Mouse (Mus musculus): ENCODE data around the gene Hbq1a. TPM values are rescaled to one million over a fixed set of nuclear protein-coding genes. Genes with fewer than 3 reads are reported as not detected.
A peak's percentile ranks its signal among the peaks of the same experiment; 100 is the strongest.

Hbq1a gene
- polyA plus RNA-seq, 1 experiment from 2014 or later, result 1.8 TPM

DNA sequence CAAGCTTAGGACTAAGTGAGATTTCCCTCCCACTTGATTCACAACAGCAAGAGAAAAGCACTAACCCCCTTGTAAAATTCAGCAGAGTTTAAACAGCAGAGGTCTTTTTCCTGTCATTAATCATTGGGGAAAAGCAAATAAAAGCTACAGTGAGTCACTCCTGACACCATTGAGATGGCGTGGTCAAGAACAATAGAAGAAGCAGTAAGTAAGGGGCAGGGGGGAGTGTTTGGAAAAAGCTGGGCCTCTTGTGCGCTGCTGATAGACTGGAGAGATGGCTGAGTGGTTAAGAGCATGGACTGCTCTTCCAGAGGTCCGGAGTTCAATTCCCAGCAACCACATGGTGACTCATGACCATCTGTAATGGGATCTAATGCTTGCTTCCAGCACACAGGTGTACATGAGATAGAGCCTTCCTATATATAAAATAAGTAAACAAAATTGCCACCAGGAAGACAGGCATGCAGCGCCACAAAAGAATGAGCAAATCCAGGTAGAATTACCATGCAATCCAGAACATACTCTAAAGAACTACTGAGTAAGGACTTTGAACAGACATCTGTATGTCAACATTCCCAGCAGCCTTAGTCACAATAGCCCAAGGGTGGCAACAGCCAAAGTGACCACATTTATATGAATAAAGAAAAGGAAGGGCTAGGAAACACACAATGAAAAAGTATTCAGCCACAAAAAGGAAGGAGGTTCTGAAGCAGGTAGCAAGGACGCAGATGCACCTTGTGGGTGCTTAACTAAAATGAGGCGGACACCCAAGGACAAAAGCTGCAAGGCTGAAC lies 45.8 kb downstream of the Hbq1a start:
- Histone ChIP-seq H3K4me3 (ENCODE audit: low read depth, low read length) (no peak overlapping the region), H3K4me2 (ENCODE audit: low read depth, low read length) (no peak overlapping the region), H3K9me3 (ENCODE audit: control insufficient read depth, low read length) (no peaks in the 10 kb centered on the region), H3K9ac (ENCODE audit: low read depth, low read length) (no peak overlapping the region), H3K27me3 (replicated peaks; ENCODE audit: control insufficient read depth, insufficient read depth, low read length) (no peaks in the 10 kb centered on the region), H3K27ac (replicated peaks; ENCODE audit: low read depth, low read length) (no peak overlapping the region), H3K36me3 (ENCODE audit: control insufficient read depth, insufficient read depth, low read length) (0 out of 2 replicates have a peak, but pooled peaks cover 4% of the 10 kb centered on the region), H3K4me1 (ENCODE audit: control insufficient read depth, insufficient read depth, low read length) (peaks cover 11% of the 10 kb centered on the region; the same call in 1 of the 2 replicates)
- WGBS, result 81% methylated on average over 6 of the region's 6 CpGs
- ATAC-seq (ENCODE audit: low read depth) (no peak), DNase-seq (ENCODE audit: low spot score) (no peak)

DNA sequence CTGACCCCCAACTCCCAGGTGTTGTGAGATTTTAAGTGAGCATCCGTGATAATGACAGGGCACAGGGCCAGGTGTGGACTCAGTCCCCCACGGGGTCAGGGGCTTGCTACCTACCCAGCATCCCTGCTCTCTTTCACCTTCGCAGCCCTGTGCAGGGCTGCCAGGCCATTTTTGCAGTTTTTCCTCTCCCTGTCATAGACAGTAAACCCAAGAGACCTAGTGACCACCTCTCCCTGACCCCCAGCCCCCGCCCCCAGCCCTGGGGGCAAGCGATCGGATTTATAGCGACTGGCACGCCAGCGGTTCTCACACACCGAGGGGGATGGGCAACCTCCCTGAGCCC lies 47.4 kb downstream of the Hbq1a start:
- peak overlapping the region; percentile 83 for H3K4me3 ChIP-seq (ENCODE audit: low read depth, low read length)
- DNase-seq (ENCODE audit: low spot score), result no peak
- H3K4me1 ChIP-seq (ENCODE audit: control insufficient read depth, insufficient read depth, low read length), result peaks cover 11% of the 10 kb centered on the region; the same call in 1 of the 2 replicates
- H3K4me2 ChIP-seq (ENCODE audit: low read depth, low read length), result peak overlapping the region; percentile 73
- peak; percentile 24; the same call in 1 of the 2 replicates for ATAC-seq (ENCODE audit: low read depth)
- peaks cover 15% of the 10 kb centered on the region for H3K36me3 ChIP-seq (ENCODE audit: control insufficient read depth, insufficient read depth, low read length)
- no peaks in the 10 kb centered on the region for H3K9me3 ChIP-seq (ENCODE audit: control insufficient read depth, low read length)
- peak overlapping the region; percentile 97 for H3K9ac ChIP-seq (ENCODE audit: low read depth, low read length)
- H3K27me3 ChIP-seq (replicated peaks; ENCODE audit: control insufficient read depth, insufficient read depth, low read length), result no peaks in the 10 kb centered on the region
- H3K27ac ChIP-seq (replicated peaks; ENCODE audit: low read depth, low read length), result peak overlapping the region; percentile 87
- WGBS, result 2% methylated on average over 10 of the region's 10 CpGs

DNA sequence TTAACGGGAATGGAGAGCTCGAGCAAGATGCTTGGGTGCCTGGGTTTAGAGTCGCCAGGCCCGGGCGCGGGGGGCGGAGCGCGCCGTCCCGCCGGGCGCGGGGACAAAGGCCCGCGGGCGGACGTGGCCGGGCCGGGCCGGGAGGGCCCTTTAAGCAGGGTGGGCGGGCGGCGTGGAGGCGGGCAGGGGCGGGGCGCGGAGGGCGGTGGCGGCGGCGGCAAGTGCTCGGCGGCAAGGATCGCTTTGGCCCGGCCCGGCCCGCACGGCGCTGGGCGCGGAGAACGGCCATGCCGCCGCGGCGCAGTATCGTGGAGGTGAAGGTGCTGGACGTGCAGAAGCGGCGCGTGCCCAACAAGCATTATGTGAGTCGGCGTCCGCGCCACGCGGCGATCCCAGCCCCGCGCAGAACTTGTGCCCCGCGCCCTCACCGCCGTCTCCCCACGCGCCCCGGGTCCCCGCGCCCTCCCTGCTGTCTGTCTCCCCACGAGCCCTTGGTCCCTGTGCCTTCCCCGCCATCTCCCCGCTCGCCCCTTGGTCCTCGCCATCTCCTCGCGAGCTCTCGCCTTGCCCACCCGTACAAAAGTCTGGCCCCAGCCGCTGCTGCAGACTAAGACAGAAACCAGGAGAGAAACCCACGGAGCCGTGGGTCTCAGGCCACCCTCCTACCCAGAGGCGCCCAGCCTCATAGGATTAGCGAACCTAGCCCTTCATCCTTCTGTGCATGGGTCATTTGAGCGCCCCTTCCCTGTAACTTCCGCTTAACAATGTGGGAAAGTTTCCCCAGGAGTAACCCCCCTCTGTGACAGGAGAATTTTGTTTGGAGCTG lies 48.0 kb downstream of the Hbq1a start, which contains the start of gene Sh3pxd2b:
TSS of gene Sh3pxd2b (plus strand) at position 214 of the 826 bp plus-strand sequence.
- Histone ChIP-seq H3K27me3 (replicated peaks; ENCODE audit: control insufficient read depth, insufficient read depth, low read length) (no peaks in the 10 kb centered on the region), H3K4me3 (ENCODE audit: low read depth, low read length) (peak within 1 kb of the TSS; percentile 83), H3K4me2 (ENCODE audit: low read depth, low read length) (peak within 1 kb of the TSS; percentile 73), H3K9ac (ENCODE audit: low read depth, low read length) (peak within 1 kb of the TSS; percentile 97), H3K27ac (replicated peaks; ENCODE audit: low read depth, low read length) (peak within 1 kb of the TSS; percentile 87), H3K36me3 (ENCODE audit: control insufficient read depth, insufficient read depth, low read length) (peaks cover 16% of the 10 kb centered on the region), H3K4me1 (ENCODE audit: control insufficient read depth, insufficient read depth, low read length) (peaks cover 11% of the 10 kb centered on the region; the same call in 1 of the 2 replicates), H3K9me3 (ENCODE audit: control insufficient read depth, low read length) (no peaks in the 10 kb centered on the region)
- ATAC-seq (ENCODE audit: low read depth) (peak; percentile 88), DNase-seq (ENCODE audit: low spot score) (peak; percentile 72)
- under 1% methylated on average over 32 of the region's 86 CpGs for WGBS

- peak overlapping the region; percentile 87 for H3K27ac ChIP-seq (replicated peaks; ENCODE audit: low read depth, low read length)
- ATAC-seq (ENCODE audit: low read depth), result peak; percentile 58
- H3K9ac ChIP-seq (ENCODE audit: low read depth, low read length), result peak overlapping the region; percentile 97
- DNase-seq (ENCODE audit: low spot score), result peak; percentile 56
- H3K27me3 ChIP-seq (replicated peaks; ENCODE audit: control insufficient read depth, insufficient read depth, low read length), result no peaks in the 10 kb centered on the region
- H3K9me3 ChIP-seq (ENCODE audit: control insufficient read depth, low read length), result no peaks in the 10 kb centered on the region
- peak overlapping the region; percentile 73 for H3K4me2 ChIP-seq (ENCODE audit: low read depth, low read length)
- 15% methylated on average over 9 of the region's 9 CpGs for WGBS
- H3K4me1 ChIP-seq (ENCODE audit: control insufficient read depth, insufficient read depth, low read length), result peaks cover 11% of the 10 kb centered on the region; the same call in 1 of the 2 replicates
- H3K4me3 ChIP-seq (ENCODE audit: low read depth, low read length), result peak overlapping the region; percentile 83
- H3K36me3 ChIP-seq (ENCODE audit: control insufficient read depth, insufficient read depth, low read length), result peaks cover 21% of the 10 kb centered on the region
Measured at GRCm38 (mm10) chr11:32348433-32349283, 48.8 kb downstream of the Hbq1a start.

DNA sequence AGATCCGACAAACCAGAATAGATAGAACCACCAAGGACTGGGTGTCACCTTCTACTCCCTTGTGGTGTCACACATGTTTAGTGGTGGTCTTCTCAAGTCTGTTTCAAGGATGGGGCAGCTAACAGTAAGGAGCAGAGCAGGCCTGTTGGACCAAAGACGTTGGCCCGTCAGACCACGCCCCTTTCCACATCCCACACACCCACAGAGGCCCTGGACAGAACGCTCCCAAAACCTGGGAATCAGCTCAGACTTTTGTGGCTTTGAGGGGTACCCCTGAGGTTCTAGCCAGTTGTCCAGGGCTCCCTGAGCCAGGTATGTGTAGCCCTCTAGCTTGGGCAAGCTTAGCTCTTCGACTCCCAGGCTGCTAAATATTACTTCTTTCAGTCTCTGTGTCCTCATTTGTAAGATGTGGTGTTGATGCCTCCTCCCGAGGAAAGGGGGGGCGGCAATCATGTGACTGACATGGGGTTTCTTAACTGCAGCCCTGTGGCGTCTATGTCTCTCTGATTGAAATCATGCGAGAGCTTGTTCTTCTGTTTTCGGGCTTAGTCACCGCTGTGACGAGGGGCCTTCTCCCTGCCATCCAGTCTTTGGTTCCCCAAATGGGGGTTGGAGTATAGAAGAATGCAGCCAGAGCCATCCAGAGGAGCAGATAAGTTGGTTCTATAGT lies 49.5 kb downstream of the Hbq1a start:
- ATAC-seq (ENCODE audit: low read depth) (0 out of 2 replicates have a peak, but pooled peaks have one; percentile 30), DNase-seq (ENCODE audit: low spot score) (peak; percentile 65)
- Histone ChIP-seq H3K9ac (ENCODE audit: low read depth, low read length) (peak overlapping the region; percentile 97), H3K4me1 (ENCODE audit: control insufficient read depth, insufficient read depth, low read length) (peaks cover 11% of the 10 kb centered on the region; the same call in 1 of the 2 replicates), H3K36me3 (ENCODE audit: control insufficient read depth, insufficient read depth, low read length) (peaks cover 28% of the 10 kb centered on the region), H3K4me3 (ENCODE audit: low read depth, low read length) (peak overlapping the region; percentile 83), H3K27me3 (replicated peaks; ENCODE audit: control insufficient read depth, insufficient read depth, low read length) (no peaks in the 10 kb centered on the region), H3K4me2 (ENCODE audit: low read depth, low read length) (peak overlapping the region; percentile 73), H3K27ac (replicated peaks; ENCODE audit: low read depth, low read length) (peak overlapping the region; percentile 87), H3K9me3 (ENCODE audit: control insufficient read depth, low read length) (no peaks in the 10 kb centered on the region)
- 48% methylated on average over 13 of the region's 13 CpGs for WGBS

Other genes starting within 250 kb of the Hbq1a start
- 0.14 and 0.22 TPM in 2 replicates for gene Il9r, start 99.8 kb upstream of the Hbq1a start, polyA plus RNA-seq (2014; fragmentation: Nextera tagmentation; extraction: Ambion mirVana)
- 43.2 and 46.4 TPM in 2 replicates for gene Snrnp25, start 94.7 kb upstream of the Hbq1a start, polyA plus RNA-seq (2014; fragmentation: Nextera tagmentation; extraction: Ambion mirVana)
- 58.4 and 60.1 TPM in 2 replicates for gene Rhbdf1, start 77.8 kb upstream of the Hbq1a start, polyA plus RNA-seq (2014; fragmentation: Nextera tagmentation; extraction: Ambion mirVana)
- 29.7 and 34.1 TPM in 2 replicates for gene Mpg, start 73.6 kb upstream of the Hbq1a start, polyA plus RNA-seq (2014; fragmentation: Nextera tagmentation; extraction: Ambion mirVana)
- 22.3 and 27.0 TPM in 2 replicates for gene Nprl3, start 32.4 kb upstream of the Hbq1a start, polyA plus RNA-seq (2014; fragmentation: Nextera tagmentation; extraction: Ambion mirVana)
- 79.8 and 206 TPM in 2 replicates for gene Hba-x, start 23.7 kb upstream of the Hbq1a start, polyA plus RNA-seq (2014; fragmentation: Nextera tagmentation; extraction: Ambion mirVana)
- 6,016 and 7,188 TPM in 2 replicates for gene Hba-a1, start 16.6 kb upstream of the Hbq1a start, polyA plus RNA-seq (2014; fragmentation: Nextera tagmentation; extraction: Ambion mirVana)
- gene Hbq1b, start 13.1 kb upstream of the Hbq1a start, polyA plus RNA-seq (2014; fragmentation: Nextera tagmentation; extraction: Ambion mirVana), result 1.2 and 1.7 TPM in 2 replicates
- 15,250 and 18,270 TPM in 2 replicates for gene Hba-a2, start 3.6 kb upstream of the Hbq1a start, polyA plus RNA-seq (2014; fragmentation: Nextera tagmentation; extraction: Ambion mirVana)
- gene Sh3pxd2b, start 47.8 kb downstream of the Hbq1a start, polyA plus RNA-seq (2014; fragmentation: Nextera tagmentation; extraction: Ambion mirVana), result 28.7 and 31.3 TPM in 2 replicates
- 86.4 and 95.9 TPM in 2 replicates for gene Ubtd2, start 155.3 kb downstream of the Hbq1a start, polyA plus RNA-seq (2014; fragmentation: Nextera tagmentation; extraction: Ambion mirVana)
- 0.31 TPM in 1 of 2 replicates, not detected in the other for gene Efcab9, start 232.0 kb downstream of the Hbq1a start, polyA plus RNA-seq (2014; fragmentation: Nextera tagmentation; extraction: Ambion mirVana)
- gene Stk10, start 233.2 kb downstream of the Hbq1a start, polyA plus RNA-seq (2014; fragmentation: Nextera tagmentation; extraction: Ambion mirVana), result 2.8 and 2.9 TPM in 2 replicates